Mouse (Mus musculus): ENCODE results near the gene Nagpa. TPM values are rescaled to one million over a fixed set of nuclear protein-coding genes. Genes with fewer than 3 reads are reported as not detected.

The Nagpa gene
- polyA plus RNA-seq, 1 experiment: 11.4 TPM

- no peaks in the 10 kb centered on the region for H3K4me1 ChIP-seq (ENCODE audit: control insufficient read depth, insufficient read depth, low read length)
- no peak for TF ChIP-seq CTCF (IDR thresholded peaks at IDR 0.05; ENCODE audit: control insufficient read depth, insufficient read depth, insufficient replicate concordance, low read depth, low read length)
- no peak for TF ChIP-seq POLR2A (IDR thresholded peaks at IDR 0.05; ENCODE audit: control insufficient read depth, low read depth, low read length)
These were observed 35.8 kb downstream of the Nagpa start for GRCm38 (mm10) chr16:5168038-5168437.

DNA sequence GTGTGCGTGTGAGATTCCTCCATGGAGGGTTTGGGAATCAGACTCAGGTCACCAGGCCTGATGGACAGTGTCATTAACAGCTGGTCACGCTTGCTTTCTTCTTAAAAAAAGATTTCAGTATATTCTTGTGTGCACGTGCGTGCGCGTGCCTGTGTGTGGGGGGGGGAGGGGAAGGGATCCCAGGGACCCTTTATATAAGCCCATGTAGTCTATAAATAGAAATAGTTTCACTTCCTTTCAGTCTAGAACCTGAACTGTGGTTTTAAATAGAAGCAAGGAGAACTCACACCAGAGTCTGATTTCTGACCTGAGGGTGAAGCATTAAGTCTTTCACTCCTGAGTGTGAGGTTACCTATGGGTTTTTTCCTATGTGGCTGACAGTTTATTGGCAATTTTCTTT is 39.5 kb downstream of the Nagpa start:
- Histone ChIP-seq H3K36me3 (ENCODE audit: control insufficient read depth, insufficient read depth, low read length) (no peaks in the 10 kb centered on the region), H3K4me1 (ENCODE audit: control insufficient read depth, insufficient read depth, low read length) (no peaks in the 10 kb centered on the region), H3K27me3 (ENCODE audit: control insufficient read depth, insufficient read depth, low read length) (no peaks in the 10 kb centered on the region), H3K27ac (ENCODE audit: control insufficient read depth, insufficient read depth, low read depth, low read length) (no peak overlapping the region), H3K4me3 (ENCODE audit: control insufficient read depth, low read depth, low read length) (no peak overlapping the region)
- TF ChIP-seq CTCF (IDR thresholded peaks at IDR 0.05; ENCODE audit: control insufficient read depth, insufficient read depth, insufficient replicate concordance, low read depth, low read length) (no peak), POLR2A (IDR thresholded peaks at IDR 0.05; ENCODE audit: control insufficient read depth, low read depth, low read length) (no peak)

More at GRCm38 (mm10) chr16:5168038-5168437, 35.8 kb downstream of the Nagpa start:
- no peaks in the 10 kb centered on the region for H3K27me3 ChIP-seq (ENCODE audit: control insufficient read depth, insufficient read depth, low read length)
- H3K4me3 ChIP-seq (ENCODE audit: control insufficient read depth, low read depth, low read length): no peak overlapping the region
- H3K36me3 ChIP-seq (ENCODE audit: control insufficient read depth, insufficient read depth, low read length): no peaks in the 10 kb centered on the region
- H3K27ac ChIP-seq (ENCODE audit: control insufficient read depth, insufficient read depth, low read depth, low read length): no peak overlapping the region

GRCm38 (mm10) chr16:5159248-5159647 is 44.6 kb downstream of the Nagpa start:
- no peak overlapping the region for H3K27ac ChIP-seq (ENCODE audit: control insufficient read depth, insufficient read depth, low read depth, low read length)
- no peak overlapping the region for H3K4me3 ChIP-seq (ENCODE audit: control insufficient read depth, low read depth, low read length)
- H3K4me1 ChIP-seq (ENCODE audit: control insufficient read depth, insufficient read depth, low read length): peaks cover 2% of the 10 kb centered on the region; the same call in 1 of the 2 replicates
- H3K36me3 ChIP-seq (ENCODE audit: control insufficient read depth, insufficient read depth, low read length): no peaks in the 10 kb centered on the region
- TF ChIP-seq POLR2A (IDR thresholded peaks at IDR 0.05; ENCODE audit: control insufficient read depth, low read depth, low read length): no peak
- TF ChIP-seq CTCF (IDR thresholded peaks at IDR 0.05; ENCODE audit: control insufficient read depth, insufficient read depth, insufficient replicate concordance, low read depth, low read length): no peak
- H3K27me3 ChIP-seq (ENCODE audit: control insufficient read depth, insufficient read depth, low read length): no peaks in the 10 kb centered on the region

- TF ChIP-seq CTCF (IDR thresholded peaks at IDR 0.05; ENCODE audit: control insufficient read depth, insufficient read depth, insufficient replicate concordance, low read depth, low read length) (no peak), POLR2A (IDR thresholded peaks at IDR 0.05; ENCODE audit: control insufficient read depth, low read depth, low read length) (no peak)
- Histone ChIP-seq H3K4me1 (ENCODE audit: control insufficient read depth, insufficient read depth, low read length) (peaks cover 2% of the 10 kb centered on the region; the same call in 1 of the 2 replicates), H3K36me3 (ENCODE audit: control insufficient read depth, insufficient read depth, low read length) (no peaks in the 10 kb centered on the region), H3K27ac (ENCODE audit: control insufficient read depth, insufficient read depth, low read depth, low read length) (no peak overlapping the region), H3K27me3 (ENCODE audit: control insufficient read depth, insufficient read depth, low read length) (no peaks in the 10 kb centered on the region), H3K4me3 (ENCODE audit: control insufficient read depth, low read depth, low read length) (no peak overlapping the region)
These were observed 46.7 kb downstream of the Nagpa start for GRCm38 (mm10) chr16:5157113-5157512.

GRCm38 (mm10) chr16:5156495-5156894 is 47.3 kb downstream of the Nagpa start:
- H3K4me3 ChIP-seq (ENCODE audit: control insufficient read depth, low read depth, low read length): no peak overlapping the region
- no peak for TF ChIP-seq CTCF (IDR thresholded peaks at IDR 0.05; ENCODE audit: control insufficient read depth, insufficient read depth, insufficient replicate concordance, low read depth, low read length)
- TF ChIP-seq POLR2A (IDR thresholded peaks at IDR 0.05; ENCODE audit: control insufficient read depth, low read depth, low read length): no peak

DNA sequence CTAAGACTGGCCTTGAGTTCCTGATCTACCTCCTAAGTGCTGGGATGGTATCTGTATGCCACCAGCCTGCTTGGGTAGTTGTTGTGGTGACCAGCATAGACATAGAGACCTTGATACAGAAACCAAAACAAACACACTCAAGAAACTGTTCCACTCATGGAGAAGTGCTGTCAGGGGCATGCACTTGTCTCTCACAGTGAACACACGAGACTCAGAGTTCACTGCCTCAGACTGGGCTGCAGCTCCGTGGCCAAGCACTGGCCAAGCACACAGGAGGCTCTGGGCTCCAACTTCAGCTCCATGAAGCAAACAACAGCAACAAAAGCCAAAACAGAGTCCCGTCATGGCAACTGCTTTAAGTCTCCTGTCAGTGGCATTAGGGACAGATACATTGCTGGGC is 48.8 kb downstream of the Nagpa start:
- no peak overlapping the region for H3K4me3 ChIP-seq (ENCODE audit: control insufficient read depth, low read depth, low read length)
- no peaks in the 10 kb centered on the region for H3K27me3 ChIP-seq (ENCODE audit: control insufficient read depth, insufficient read depth, low read length)
- TF ChIP-seq CTCF (IDR thresholded peaks at IDR 0.05; ENCODE audit: control insufficient read depth, insufficient read depth, insufficient replicate concordance, low read depth, low read length) (no peak), POLR2A (IDR thresholded peaks at IDR 0.05; ENCODE audit: control insufficient read depth, low read depth, low read length) (no peak)
- peaks cover 2% of the 10 kb centered on the region; the same call in 1 of the 2 replicates for H3K4me1 ChIP-seq (ENCODE audit: control insufficient read depth, insufficient read depth, low read length)
- H3K27ac ChIP-seq (ENCODE audit: control insufficient read depth, insufficient read depth, low read depth, low read length): no peak overlapping the region
- no peaks in the 10 kb centered on the region for H3K36me3 ChIP-seq (ENCODE audit: control insufficient read depth, insufficient read depth, low read length)

More at GRCm38 (mm10) chr16:5156495-5156894, 47.3 kb downstream of the Nagpa start:
- Histone ChIP-seq H3K27me3 (ENCODE audit: control insufficient read depth, insufficient read depth, low read length) (no peaks in the 10 kb centered on the region), H3K36me3 (ENCODE audit: control insufficient read depth, insufficient read depth, low read length) (no peaks in the 10 kb centered on the region), H3K4me1 (ENCODE audit: control insufficient read depth, insufficient read depth, low read length) (peaks cover 2% of the 10 kb centered on the region; the same call in 1 of the 2 replicates), H3K27ac (ENCODE audit: control insufficient read depth, insufficient read depth, low read depth, low read length) (no peak overlapping the region)

DNA sequence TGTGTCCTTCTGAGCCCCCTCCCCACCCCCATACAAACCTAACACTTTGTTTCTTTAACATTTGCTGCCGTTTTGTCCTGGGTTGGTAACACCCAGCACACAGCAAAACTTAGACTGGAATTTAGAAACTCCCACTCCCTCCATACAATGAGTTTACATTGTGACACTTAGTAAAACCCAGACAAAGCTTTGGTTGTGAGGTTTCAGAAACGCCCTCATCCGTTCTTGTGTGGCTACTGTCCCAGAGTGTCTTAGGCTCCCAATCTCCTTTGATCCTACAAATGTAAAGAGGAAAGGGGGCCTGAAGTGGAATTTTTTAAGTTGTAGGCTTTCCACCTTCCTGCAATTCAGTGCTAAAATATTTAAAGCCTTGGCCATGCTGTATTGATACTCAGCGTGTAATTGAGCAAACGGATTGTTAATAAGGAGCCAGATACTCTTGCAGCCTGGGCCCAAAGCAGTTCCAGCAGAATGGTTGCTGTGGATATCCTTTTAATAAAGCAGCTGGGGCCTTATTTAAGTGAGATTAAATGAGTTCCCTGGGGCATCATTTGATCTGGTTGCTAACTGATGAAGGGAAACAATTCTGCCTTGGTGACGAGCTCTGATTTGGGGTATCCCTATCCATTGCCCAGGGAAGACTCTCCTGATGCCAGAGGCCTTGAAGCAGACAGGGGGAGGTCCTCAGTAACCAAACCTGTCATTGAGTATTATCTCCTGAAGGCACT is 50.3 kb downstream of the Nagpa start:
- Histone ChIP-seq H3K36me3 (ENCODE audit: control insufficient read depth, insufficient read depth, low read length) (no peaks in the 10 kb centered on the region), H3K27ac (ENCODE audit: control insufficient read depth, insufficient read depth, low read depth, low read length) (no peak overlapping the region), H3K27me3 (ENCODE audit: control insufficient read depth, insufficient read depth, low read length) (no peaks in the 10 kb centered on the region), H3K4me3 (ENCODE audit: control insufficient read depth, low read depth, low read length) (no peak overlapping the region), H3K4me1 (ENCODE audit: control insufficient read depth, insufficient read depth, low read length) (0 out of 2 replicates have a peak, but pooled peaks cover under 1% of the 10 kb centered on the region)
- no peak for TF ChIP-seq POLR2A (IDR thresholded peaks at IDR 0.05; ENCODE audit: control insufficient read depth, low read depth, low read length)
- no peak for TF ChIP-seq CTCF (IDR thresholded peaks at IDR 0.05; ENCODE audit: control insufficient read depth, insufficient read depth, insufficient replicate concordance, low read depth, low read length)
